Mouse (Mus musculus) c-Kit-positive CD71-positive TER-119-negative erythroid progenitor cells, embryonic 14.5 days (primary cell): ENCODE measurements around the gene Khnyn.

Experiments used
- DNase-seq: peaks from one replicate; pipeline ENCODE4 v3.0.0-alpha.2; 2013; ENCODE audit warnings: low read depth

The Khnyn gene

DNA sequence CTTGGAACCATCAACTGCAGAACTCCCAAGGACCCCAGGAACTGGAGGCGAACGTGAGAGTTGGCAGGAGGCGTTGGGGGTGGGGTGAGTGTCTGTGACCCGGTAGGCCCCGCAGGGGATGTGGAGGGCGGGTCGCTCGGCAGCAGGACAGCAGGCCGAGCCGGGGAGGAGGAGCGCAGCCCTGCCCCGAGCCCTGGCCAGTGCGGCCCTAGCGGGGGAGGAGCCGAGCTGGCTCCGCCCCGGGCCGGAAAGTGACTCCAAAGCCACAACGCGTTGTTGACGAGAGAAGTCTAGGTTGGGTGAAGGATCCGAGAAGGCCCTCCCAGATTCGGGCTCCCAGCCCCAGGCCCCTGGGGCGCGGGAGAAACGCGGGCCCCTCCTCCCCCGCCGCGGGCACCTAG, at the start of gene Khnyn:
TSS of gene Khnyn (plus strand) at position 235 of the 401 bp plus-strand sequence.
- DNase-seq: peak; percentile 68

DNA sequence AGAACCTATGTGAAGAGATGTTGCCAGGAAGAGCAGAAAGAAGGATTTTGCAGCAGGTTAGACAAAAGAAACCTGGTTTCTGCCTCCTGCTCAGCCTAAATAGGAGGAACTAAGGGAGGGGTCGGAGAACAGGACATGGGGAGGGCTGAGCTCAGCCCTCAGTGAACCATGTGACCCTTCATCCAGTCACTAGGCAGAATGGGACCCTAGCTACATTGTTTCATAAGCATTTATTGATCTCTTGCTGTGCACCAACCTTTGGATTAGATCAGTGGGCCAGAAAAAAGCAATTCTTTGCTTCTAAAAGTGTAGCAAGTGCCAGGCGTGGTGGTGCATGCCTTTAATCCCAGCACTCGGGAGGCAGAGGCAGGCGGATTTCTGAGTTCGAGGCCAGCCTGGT, 46.4 kb upstream of the Khnyn start:
- DNase-seq: no peak

DNA sequence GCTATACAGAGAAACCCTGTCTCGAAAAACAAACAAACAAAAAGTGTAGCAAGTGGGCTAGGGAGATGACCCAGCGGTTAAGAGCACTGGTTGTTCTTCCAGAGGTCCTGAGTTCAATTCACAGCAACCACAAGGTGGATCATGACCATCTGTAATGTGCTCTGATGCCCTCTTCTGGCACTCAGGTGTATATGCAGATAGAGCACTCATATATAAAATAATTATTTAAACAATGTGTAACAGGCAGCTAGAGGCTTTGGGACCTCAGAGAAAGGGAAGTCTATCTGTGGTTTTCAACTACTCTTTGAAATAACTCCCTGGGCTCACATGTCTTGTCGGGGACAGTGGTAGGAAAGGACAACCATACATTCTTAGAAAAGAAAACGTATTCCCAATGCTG, 46.0 kb upstream of the Khnyn start:
- no peak for DNase-seq

DNA sequence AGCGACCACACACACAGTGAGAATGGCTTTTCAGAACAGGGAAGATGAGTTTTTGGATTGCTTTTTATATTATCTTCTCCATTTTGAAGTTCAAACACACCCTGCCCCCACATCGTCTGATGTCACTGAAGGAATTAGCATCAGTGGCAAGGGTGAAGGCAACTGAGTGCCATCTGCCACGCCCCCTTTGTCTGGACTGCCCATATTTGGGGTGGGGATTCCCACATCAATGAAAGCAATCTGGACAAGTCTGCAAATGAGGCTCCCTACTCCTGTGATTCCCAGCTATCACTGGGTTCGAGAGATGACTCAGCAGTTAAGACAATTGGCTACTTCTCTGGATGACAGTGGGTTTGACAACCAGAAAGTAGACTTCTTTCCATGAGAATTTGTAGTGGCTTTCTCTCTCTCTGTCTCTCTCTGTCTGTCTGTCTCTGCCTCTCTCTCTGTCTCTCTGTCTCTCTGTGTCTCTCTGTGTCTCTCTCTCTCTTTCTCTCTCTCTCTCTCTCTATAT, 43.8 kb upstream of the Khnyn start:
- DNase-seq: no peak

DNA sequence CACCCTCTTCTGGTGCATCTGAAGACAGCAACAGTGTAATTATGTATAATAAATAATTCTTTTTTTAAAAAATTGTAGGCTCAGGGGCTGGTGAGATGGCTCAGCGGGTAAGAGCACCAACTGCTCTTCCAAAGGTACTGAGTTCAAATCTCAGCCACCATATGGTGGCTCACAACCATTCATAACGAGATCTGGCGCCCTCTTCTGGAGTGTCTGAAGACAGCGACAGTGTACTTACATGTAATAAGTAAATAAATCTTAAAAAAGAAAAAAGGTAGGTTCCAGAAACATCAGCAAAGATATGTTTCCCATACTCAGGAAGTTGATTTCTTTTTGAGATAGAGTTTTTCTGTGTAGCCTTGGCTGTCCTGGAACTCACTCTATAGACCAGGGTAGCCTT, 42.0 kb upstream of the Khnyn start:
- no peak for DNase-seq

DNA sequence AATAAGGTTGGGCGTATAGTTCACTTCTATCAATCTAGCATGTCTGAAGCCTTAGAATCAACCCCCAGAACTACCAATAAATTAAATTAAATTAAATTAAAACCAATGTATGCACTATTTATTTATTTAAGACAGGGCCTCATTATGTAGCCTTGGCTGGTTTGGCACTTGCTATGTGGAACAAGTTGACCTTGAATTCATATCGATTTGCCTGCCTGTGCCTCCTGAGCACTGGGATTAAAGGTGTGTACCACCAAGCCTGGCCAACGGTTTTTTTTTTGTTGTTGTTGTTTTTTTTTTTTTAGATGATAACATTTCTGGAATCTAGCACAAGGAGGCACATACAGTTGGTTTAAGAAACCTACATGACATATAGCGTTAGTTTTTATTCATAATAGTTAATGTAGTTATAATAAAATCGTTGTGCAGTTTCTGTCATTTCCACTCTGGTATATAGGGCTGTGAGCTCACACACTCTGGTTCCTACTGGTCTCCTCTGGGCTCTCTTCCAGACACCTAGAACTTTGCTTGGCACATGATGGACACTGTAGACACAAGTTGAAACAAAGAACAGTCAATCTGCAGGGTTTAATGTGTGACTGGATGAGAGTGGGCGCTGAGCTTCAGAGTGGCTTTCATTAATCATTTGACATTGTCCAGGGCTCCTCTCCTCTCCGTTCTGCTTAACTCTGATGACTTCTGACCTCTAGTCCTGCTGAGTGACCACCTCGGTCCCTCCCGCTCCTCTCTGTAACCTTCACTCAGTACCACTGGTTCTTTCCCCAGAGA, 39.0 kb upstream of the Khnyn start:
- no peak for DNase-seq

DNA sequence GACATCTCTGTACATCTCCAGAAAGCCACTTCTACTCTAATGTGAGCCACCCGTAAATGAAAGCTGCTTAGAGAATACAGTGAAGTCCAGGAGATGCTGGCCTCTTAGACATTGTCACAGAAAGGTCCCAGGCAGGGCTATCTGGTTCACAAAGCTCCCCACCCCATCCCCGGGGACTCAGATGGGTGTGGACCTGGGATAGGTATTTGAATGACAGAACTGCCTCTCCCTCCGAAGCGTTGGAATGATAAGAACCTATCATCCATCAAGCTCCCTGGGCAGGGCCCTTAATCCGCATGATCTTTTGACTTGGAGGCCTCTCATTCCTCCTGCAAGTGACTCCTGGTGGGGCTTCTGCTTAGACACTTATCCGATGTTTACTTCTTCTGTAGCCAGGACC, 33.9 kb upstream of the Khnyn start:
- DNase-seq: no peak

DNA sequence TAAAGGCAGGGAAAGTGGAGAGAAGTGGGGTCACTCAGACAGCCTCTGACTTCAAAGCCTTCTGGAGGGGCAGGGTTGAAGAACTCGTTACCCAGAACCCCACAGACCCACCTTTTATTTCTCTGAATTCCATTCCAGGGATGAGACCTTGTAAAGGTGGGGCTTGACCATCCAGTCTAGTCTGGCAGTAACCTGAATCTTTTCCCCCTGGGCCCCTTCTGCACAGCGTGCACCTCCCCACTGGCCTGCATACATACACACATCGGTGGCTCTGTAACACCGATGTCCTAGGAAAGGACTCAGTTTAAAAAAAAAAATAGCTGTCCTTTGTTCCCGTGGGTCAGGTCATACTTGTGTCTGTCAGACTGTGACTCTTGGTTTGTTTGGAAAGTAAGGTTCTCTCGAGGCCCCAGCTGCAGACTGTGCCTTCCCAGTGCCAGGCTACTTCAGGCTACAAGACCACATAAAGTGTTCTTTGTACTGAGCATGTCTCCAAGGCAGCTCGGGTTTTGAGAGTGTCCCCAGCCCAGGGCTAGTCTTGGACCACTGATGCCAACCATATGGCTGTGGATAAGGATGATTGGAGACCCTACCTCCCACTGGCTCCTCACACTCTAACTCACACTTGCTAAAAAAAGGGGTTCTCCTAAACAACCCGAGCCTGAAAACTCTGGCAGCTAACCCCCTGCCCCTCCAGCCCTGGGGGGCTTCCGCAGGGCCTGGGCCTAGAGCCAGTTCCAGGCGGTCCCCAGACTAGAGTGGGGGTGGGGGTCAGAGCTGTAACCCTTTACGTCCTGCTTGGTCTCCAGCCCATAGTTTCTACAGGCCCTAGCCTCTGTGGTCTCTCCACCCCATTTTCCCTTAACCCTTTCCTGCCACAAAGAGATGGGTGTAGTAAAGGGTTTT, 31.8 kb upstream of the Khnyn start:
- DNase-seq: no peak

DNA sequence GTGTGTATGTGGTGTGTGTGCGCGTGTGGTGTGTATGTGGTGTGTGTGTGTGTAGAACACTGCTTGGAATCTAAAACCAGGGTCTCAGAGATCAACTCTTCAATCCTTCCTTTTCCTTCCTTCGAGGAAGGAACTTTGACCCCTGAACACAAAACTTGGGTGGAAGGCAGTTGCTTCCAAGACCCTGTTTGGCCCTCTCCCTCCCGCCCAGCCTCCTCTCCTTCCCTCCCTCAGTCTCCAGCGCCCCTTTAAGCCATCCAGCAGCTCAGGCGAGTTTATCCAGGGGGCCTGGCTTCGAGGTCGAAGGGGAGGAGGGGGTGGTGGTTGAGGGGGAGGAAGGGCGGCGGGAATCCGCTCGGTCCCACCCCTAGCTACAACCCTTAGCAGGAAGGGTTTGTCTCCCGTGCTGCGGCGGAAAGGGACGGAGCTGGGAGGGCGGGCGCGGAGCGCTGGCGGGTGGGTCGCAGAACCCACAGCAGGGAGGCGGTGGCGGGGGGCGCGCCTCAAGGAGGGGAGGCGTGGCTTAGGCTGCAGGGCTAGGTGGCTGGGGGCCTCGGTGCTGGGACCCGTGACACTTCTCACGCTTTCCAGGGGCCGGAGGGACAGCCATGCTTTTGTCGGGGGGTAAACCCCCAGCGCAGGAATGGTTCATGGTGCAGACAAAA, 31.0 kb upstream of the Khnyn start, which contains the start of gene Nynrin:
TSS of gene Nynrin (plus strand) at position 390 of the 665 bp plus-strand sequence.
- no peak for DNase-seq

DNA sequence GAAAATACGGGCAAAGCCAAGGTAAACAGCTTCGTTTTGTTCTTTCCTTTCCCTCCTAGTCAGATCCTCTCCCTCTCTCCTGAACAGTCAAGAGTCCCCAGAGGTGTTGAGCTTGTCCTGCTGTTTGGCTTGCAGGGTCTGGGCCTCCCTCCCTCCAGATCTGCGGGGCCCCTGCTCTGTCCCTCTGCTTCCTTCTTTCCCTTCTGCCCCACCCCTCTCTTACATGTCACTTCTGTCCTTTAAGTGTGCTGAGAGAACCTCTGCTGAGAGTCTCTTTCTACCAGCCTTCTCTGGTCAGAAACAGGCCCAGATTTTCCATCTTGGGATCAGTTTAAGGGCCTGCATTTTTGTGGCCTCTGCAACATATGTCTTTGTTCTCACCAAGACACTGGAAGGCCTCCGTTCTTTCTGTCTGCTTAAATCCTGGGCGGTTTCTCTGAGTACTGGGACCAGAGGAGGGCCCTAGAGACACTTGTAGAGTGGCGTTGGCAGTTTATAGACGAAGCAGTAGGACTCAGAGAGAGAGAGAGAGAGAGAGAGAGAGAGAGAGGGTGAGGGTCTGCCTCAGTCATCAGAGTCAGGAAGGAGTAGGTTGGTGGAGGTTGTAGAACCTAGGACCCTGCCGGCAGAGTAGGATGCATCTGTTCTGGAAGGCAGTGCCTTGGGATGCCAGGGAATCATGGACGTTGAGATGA, 30.2 kb upstream of the Khnyn start:
- DNase-seq: no peak

DNA sequence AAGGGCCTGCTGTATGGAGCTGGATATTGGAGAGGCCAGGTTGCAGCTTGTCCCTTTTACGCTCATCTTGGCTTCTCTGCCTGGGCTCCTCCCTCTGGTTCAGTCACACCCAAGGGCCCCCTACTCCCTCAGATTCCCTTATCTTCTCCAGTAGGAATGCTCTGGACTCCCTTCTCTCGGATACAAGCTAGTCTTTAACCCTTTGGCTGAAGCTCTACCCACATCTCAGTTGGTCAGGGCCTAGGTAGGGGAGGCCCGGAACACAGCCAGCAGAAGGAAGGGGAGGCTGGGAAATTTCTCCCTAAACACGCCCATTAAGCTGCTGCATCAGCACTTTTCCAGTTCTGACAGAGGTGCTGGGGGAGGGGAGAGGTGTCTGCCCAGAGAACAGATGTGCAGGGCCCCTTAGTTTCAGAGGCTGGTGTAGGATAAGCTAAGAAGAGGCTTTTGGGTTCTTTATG, 29.6 kb upstream of the Khnyn start:
- no peak for DNase-seq

DNA sequence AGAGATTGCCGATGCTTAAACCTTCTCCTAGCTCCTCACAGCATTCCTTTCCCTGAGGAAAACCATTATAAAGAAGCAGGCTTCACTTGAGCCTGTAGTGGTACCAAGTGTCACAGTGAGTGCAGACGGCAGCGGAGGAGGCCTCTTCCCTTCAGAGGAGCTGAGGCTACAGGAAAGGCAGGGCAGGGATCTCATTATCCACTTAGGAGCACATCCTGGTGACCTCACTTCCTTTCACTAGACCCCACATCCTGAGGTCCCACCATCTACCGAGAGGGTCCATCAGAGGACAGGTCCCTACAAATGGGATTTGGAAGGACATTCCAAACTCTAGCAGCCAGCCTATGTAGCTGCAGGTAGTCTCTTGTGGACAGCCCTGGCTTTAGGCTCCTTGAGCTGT, 27.2 kb upstream of the Khnyn start:
- DNase-seq: no peak

DNA sequence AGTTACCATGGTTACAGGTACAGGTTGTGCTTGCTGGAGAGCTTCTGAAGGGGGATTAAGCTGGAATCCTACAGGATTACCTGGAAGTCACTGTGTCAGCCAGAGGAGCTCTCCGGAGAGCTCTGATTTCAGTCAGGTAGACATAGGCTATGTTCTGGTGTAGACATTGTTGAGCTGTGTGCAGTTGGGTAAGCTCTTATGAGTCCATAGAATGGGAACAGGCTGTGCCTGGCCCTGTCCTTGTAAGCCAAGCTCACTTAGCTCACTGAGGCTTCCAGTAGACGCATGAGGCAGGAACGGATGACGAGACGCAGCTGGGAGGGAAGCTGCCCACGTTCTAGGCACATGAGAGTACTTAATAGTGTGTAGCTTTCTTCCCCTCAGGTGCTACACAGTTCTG, 22.6 kb upstream of the Khnyn start:
- no peak for DNase-seq

DNA sequence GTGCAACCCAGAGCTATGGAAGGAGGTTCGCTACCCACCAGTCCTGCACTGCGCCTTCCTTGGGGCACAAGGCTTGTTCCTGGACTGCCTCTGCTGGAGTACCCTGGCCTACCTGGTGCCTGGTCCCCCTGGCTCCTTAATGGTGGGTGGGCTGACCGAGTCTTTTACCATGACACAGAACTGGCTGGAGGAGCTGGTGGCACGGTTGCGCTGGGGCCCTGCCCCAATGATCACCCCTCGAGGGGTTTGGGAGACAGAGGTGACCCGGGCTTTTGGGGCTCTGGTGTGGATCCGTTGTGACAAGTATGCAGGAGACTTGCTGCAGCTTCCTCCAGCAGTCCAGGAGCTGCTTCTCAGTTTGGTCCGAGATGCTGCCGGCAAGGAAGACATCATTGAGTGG, 21.8 kb upstream of the Khnyn start:
- no peak for DNase-seq

DNA sequence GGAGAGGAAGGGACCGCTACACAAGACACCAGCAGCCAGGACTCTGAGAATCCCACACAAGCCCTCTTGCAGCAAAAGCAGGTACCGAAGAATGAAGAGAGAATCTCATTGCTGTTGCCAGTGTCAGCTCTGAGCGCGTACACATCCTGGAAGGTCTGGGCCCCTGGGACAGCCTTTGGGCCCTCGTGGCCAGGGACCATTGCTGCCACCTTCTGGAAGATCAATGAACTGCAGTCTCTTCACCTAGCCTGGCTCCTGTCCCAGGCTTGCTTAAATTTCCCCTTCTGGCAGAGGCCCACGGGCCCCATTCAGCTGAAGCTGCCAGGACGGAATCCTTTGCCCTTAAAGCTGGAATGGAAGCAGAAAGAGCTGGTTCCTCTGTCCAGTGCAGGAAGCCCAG, 21.0 kb upstream of the Khnyn start:
- DNase-seq: peak; percentile 59

DNA sequence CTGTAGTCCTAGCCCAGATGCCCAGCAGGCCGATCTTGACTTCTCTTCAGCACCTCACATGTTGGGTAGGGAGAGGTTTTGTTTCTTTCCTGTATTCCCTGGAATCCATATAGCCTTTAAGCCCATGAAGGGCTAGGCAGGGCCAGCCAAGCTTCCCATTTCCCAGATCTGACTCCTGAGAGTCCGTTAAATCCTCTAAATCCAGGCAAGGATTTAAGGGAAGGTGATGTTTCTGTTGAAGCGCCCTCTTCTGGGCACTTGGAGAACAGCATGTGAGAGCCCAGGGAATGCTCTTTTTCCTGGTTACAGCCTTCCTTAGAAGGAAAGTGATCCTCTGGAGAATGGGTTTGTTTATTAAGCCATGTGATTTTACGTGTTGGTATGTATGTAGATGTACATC, 17.8 kb upstream of the Khnyn start:
- no peak for DNase-seq

DNA sequence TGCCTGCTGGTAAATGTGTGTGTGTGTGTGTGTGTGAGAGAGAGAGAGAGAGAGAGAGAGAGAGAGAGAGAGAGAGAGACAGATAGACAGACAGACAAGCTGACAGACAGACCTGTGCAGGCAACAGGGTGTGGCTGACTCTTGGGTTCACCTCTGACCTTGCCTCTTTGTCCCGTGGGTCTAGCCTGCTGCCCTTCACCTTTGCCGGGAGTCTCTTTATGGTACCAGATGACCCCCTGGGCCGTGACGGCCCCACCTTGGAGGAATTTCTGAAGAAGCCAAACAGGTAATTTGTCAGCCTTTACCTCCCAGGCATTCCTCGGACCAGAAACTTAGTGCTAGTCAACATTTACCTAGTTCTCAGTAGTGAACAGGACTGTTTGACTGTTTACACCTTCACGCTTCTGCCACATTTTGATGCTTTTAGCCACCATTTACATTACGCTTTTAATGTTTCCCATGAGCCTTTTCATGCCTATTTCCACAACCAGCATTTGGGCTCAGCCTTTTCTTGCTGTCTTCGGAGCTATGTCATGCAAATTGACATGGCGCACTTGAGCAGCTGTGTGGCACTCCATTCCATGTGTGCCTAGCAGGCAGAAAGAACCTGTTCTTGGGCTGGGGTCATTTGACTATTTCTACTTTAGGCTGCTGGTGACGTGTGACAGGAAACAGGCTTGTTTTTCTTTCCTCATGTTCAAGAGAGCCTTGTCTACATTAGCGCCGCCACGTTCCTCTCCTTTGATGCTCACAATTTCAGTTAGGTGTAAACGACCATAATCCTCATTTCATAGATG, 16.3 kb upstream of the Khnyn start:
- DNase-seq: no peak

DNA sequence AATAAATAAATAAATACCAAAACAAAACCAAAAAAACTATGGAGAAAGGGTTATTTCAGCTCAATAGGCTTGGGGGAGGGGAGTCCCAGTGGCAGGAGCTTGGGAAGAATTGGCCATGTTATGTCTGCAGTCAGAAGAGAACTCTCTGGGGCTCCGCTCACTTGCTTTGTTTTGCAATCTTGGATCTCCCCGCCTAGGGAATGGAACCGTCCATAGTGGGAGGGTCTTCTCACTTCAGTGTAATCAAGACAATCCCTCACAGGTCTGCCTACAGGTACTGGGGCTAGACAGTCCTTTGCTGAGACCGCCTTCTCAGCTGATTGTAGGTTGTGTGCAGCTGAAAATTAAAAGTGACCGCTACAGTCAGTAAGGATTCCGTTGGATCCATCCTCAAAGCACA, 15.2 kb upstream of the Khnyn start:
- DNase-seq: no peak

DNA sequence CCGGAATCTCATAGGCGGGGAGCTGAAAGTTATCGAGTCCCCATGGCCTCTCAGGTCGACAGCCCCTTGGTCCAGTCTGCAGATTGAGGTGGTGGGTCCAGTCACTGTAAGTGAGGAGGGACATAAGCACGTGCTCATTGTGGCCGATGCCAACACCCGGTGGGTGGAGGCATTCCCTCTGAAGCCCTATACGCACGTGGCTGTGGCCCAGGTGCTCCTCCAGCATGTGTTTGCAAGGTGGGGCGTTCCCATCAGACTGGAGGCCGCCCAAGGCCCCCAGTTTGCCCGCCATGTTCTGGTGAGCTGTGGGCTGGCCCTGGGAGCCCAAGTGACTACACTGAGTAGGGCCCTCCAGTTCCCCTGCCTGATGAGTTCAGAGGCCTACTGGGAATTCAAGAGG, 12.7 kb upstream of the Khnyn start:
- no peak for DNase-seq

DNA sequence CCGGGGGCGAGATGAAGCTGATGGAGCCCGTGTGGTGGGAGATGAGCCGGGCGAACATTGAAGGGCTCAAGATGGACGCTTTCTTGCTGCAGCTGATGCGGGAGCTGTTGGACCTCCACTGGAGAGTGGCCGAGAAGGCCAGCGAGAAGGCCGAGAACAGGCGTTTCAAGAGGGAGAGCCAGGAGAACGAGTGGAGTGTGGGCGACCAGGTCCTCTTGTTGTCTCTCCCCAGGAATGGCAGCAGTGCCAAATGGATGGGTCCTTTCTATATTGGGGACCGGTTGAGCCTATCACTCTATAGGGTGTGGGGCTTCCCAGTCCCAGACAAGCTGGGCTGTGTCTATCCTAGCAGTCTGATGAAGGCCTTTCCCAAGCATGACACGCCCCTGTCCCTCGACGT, 12.2 kb upstream of the Khnyn start:
- DNase-seq: no peak

DNA sequence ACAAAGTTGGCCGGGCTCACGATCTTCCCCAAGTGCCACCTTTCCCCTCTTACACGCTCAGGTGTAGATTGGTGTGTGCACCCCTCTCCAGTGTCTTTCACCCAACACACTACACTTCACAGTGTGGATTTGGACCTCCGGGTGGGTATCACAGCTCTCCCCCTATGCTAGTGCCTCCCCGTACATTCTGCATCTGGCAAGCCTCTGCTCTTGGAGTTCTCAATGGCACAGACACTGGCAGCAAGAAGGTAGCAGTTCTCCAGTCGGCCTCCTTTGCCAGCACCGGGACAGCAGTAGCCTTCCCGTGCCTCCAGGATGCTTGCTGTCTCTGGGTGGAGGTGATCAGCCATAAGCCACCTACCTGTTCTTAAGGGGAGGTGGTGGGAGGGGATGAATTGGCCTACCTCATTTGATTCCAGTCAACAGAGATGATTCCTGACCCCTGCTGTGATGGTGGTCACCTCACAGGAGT, 11.5 kb upstream of the Khnyn start:
- no peak for DNase-seq
